ENCODE assay signal across 9 mouse cellular contexts in genomic region chr7:122445056-122445455, GRCm38 (mm10).
DNase-seq lines count a peak whose midpoint lies in the region; ATAC-seq and TF ChIP-seq lines count a peak whose summit lies in the region.
"Had no signal": no experiment of that assay in that cellular context is flagged by ENCODE, and none has a peak within 500 bp of the region (broad histone marks: within the 10 kb centered on the region; RNA-seq: fewer than 3 reads in every experiment).

No protein-coding gene starts in this region.

- peak; percentile 38 for DNase-seq in heart, postnatal 4 days
- no peak for DNase-seq in heart, embryonic 10.5 days (ENCODE audit: low spot score)
- peak; percentile 62 for DNase-seq in A20 (ENCODE audit: low read depth, low spot score)
- peak; percentile 43 for DNase-seq in MEL (ENCODE audit: low read depth, low spot score)
- no peak for DNase-seq in yolk sac, embryonic 10.5 days (ENCODE audit: low spot score)

- no peak; the same call in 1 of the 2 replicates for TF ChIP-seq RAD21 in MEL (IDR thresholded peaks at IDR 0.05; ENCODE audit: low read depth, low read length)

- H3K79me2 ChIP-seq in MEL (ENCODE audit: control insufficient read depth, insufficient read depth, low read length, poor library complexity), result no peaks in the 10 kb centered on the region

- H3K9me3 ChIP-seq in heart, embryonic 10.5 days, result no peaks in the 10 kb centered on the region
- H3K9me3 ChIP-seq in MEL (replicated peaks; ENCODE audit: insufficient read depth, low read length), result no peaks in the 10 kb centered on the region
- H3K9me3 ChIP-seq: limb, embryonic 13.5 days had no signal

- H3K27me3 ChIP-seq in heart, embryonic 10.5 days (ENCODE audit: insufficient read depth, poor library complexity, severe bottlenecking), result no peaks in the 10 kb centered on the region
- H3K27me3 ChIP-seq in MEL (ENCODE audit: control insufficient read depth in 1 of 2, insufficient read depth in 2 of 2, low read length in 2 of 2), result no peaks in the 10 kb centered on the region
- no peaks in the 10 kb centered on the region for H3K27me3 ChIP-seq in testis, adult 2 months (ENCODE audit: control insufficient read depth, insufficient read depth, low read length)
- H3K27me3 ChIP-seq: limb, embryonic 13.5 days had no signal

- TF ChIP-seq EP300 in MEL (IDR thresholded peaks at IDR 0.05; ENCODE audit: low read depth in 1 of 2, low read length in 2 of 2), result no peak

- peak; percentile 54 to 62 (median 59) for TF ChIP-seq CTCF in MEL (IDR thresholded peaks at IDR 0.05 in 2 of 3, conservative IDR thresholded peaks at IDR 0.05 in 1 of 3; ENCODE audit: control insufficient read depth in 1 of 3, insufficient read depth in 1 of 3, low read depth in 2 of 3, low read length in 3 of 3, poor library complexity in 1 of 3, severe bottlenecking in 1 of 3)
- peak; percentile 57 for TF ChIP-seq CTCF in cortical plate, adult 2 months (IDR thresholded peaks at IDR 0.05; ENCODE audit: extremely low read depth, insufficient read depth, low read length)
- TF ChIP-seq CTCF in testis, adult 2 months (IDR thresholded peaks at IDR 0.05; ENCODE audit: control insufficient read depth, insufficient read depth, insufficient replicate concordance, low read depth, low read length), result peak; percentile 91; the same call in 1 of the 2 replicates

- H3K9ac ChIP-seq in MEL (ENCODE audit: control insufficient read depth, low read depth, low read length, poor library complexity, severe bottlenecking), result no peak overlapping the region
- H3K9ac ChIP-seq: limb, embryonic 13.5 days had no signal

- ATAC-seq in megakaryocyte, adult 5-6 weeks (ENCODE audit: poor library complexity, severe bottlenecking), result peak; percentile 91

- H3K36me3 ChIP-seq in heart, embryonic 10.5 days, result no peaks in the 10 kb centered on the region
- H3K36me3 ChIP-seq in MEL (ENCODE audit: control insufficient read depth in 1 of 2, insufficient read depth in 2 of 2, low read length in 2 of 2), result no peaks in the 10 kb centered on the region
- no peaks in the 10 kb centered on the region for H3K36me3 ChIP-seq in testis, adult 2 months (ENCODE audit: control insufficient read depth, insufficient read depth, low read length)
- H3K36me3 ChIP-seq: limb, embryonic 13.5 days had no signal

- 50% methylated on average over 6 of the region's 6 CpGs for WGBS in heart, embryonic 10.5 days

- no peak overlapping the region for H3K4me3 ChIP-seq in heart, embryonic 10.5 days
- H3K4me3 ChIP-seq in MEL (ENCODE audit: control insufficient read depth in 1 of 2, insufficient read depth in 1 of 2, low read depth in 2 of 2, low read length in 2 of 2), result no peak overlapping the region
- H3K4me3 ChIP-seq in cortical plate, adult 2 months (ENCODE audit: insufficient read depth, low read length), result no peak overlapping the region
- no peak overlapping the region for H3K4me3 ChIP-seq in testis, adult 2 months (ENCODE audit: control insufficient read depth, low read depth, low read length)
- H3K4me3 ChIP-seq: limb, embryonic 13.5 days had no signal

- no peaks in the 10 kb centered on the region for H3K4me1 ChIP-seq in heart, embryonic 10.5 days
- H3K4me1 ChIP-seq in MEL (ENCODE audit: control insufficient read depth in 1 of 2, insufficient read depth in 2 of 2, low read length in 2 of 2), result no peaks in the 10 kb centered on the region
- no peaks in the 10 kb centered on the region for H3K4me1 ChIP-seq in cortical plate, adult 2 months (ENCODE audit: control insufficient read depth, insufficient read depth, low read length)
- H3K4me1 ChIP-seq in testis, adult 2 months (ENCODE audit: control insufficient read depth, insufficient read depth, low read length), result no peaks in the 10 kb centered on the region
- H3K4me1 ChIP-seq: limb, embryonic 13.5 days had no signal

- no peak for TF ChIP-seq POLR2A in MEL (IDR thresholded peaks at IDR 0.05; ENCODE audit: control insufficient read depth in 1 of 2, insufficient read depth in 1 of 2, low read depth in 1 of 2, low read length in 2 of 2, poor library complexity in 1 of 2)
- TF ChIP-seq POLR2A in cortical plate, adult 2 months (IDR thresholded peaks at IDR 0.05; ENCODE audit: extremely low read depth, insufficient read depth, low read length), result no peak
- no peak for TF ChIP-seq POLR2A in testis, adult 2 months (IDR thresholded peaks at IDR 0.05; ENCODE audit: control insufficient read depth, low read depth, low read length)

- H3K27ac ChIP-seq in heart, embryonic 10.5 days, result no peak overlapping the region
- H3K27ac ChIP-seq in MEL (ENCODE audit: control insufficient read depth, low read depth, low read length), result no peak overlapping the region
- no peak overlapping the region for H3K27ac ChIP-seq in cortical plate, adult 2 months (ENCODE audit: insufficient read depth, low read length)
- H3K27ac ChIP-seq in testis, adult 2 months (ENCODE audit: control insufficient read depth, insufficient read depth, low read depth, low read length), result no peak overlapping the region
- H3K27ac ChIP-seq: limb, embryonic 13.5 days had no signal

TF ChIP-seq in MEL, 35 proteins besides CTCF, POLR2A, EP300 and RAD21:
- TF ChIP-seq TAL1 (IDR thresholded peaks at IDR 0.05; ENCODE audit: low read length) (no peak), SIN3A (IDR thresholded peaks at IDR 0.05; ENCODE audit: low read length) (no peak), RCOR1 (IDR thresholded peaks at IDR 0.05; ENCODE audit: low read depth, low read length) (no peak), NELFE (IDR thresholded peaks at IDR 0.05; ENCODE audit: low read depth, low read length) (no peak), POLR2AphosphoS2 (IDR thresholded peaks at IDR 0.05; ENCODE audit: low read length) (no peak), ELF1 (IDR thresholded peaks at IDR 0.05; ENCODE audit: low read depth, low read length) (no peak), KAT2A (conservative IDR thresholded peaks at IDR 0.05; ENCODE audit: low read depth, low read length) (no peak), BHLHE40 (IDR thresholded peaks at IDR 0.05; ENCODE audit: borderline replicate concordance, low read depth, low read length) (no peak), GATA1 (IDR thresholded peaks at IDR 0.05; ENCODE audit: low read depth, low read length) (no peak), MAFK (IDR thresholded peaks at IDR 0.05; ENCODE audit: borderline replicate concordance, low read depth, low read length) (no peak), MEF2A (IDR thresholded peaks at IDR 0.05; ENCODE audit: extremely low read depth, insufficient replicate concordance, low read depth, low read length, poor library complexity, severe bottlenecking) (no peak), ZC3H11A (IDR thresholded peaks at IDR 0.05; ENCODE audit: low read depth, low read length) (no peak), USF1 (IDR thresholded peaks at IDR 0.05; ENCODE audit: low read depth, low read length) (no peak), MXI1 (IDR thresholded peaks at IDR 0.05; ENCODE audit: low read depth, low read length) (no peak), HCFC1 (IDR thresholded peaks at IDR 0.05; ENCODE audit: low read depth, low read length) (no peak), NRF1 (IDR thresholded peaks at IDR 0.05; ENCODE audit: insufficient read depth, low read depth, low read length, poor library complexity, severe bottlenecking) (no peak)

Comparison
In these comparisons a context has a peak if more than half of its experiments do, and no peak if none do; other contexts are left out.
1. DNase-seq: peak in heart, postnatal 4 days (single experiment), A20 (single experiment) and MEL (single experiment); none in heart, embryonic 10.5 days (single experiment) and yolk sac, embryonic 10.5 days (single experiment).
2. Peak in every context shown above with its lines, with median percentiles within 50 percentile points of each other: CTCF ChIP-seq.